Mouse (Mus musculus): Measurements from ENCODE around the gene Rad9a. TPM values are rescaled to one million over a fixed set of nuclear protein-coding genes. Genes with fewer than 3 reads are reported as not detected.

The Rad9a gene
- polyA plus RNA-seq, 1 experiment from 2014 or later: 33.5 TPM

DNA sequence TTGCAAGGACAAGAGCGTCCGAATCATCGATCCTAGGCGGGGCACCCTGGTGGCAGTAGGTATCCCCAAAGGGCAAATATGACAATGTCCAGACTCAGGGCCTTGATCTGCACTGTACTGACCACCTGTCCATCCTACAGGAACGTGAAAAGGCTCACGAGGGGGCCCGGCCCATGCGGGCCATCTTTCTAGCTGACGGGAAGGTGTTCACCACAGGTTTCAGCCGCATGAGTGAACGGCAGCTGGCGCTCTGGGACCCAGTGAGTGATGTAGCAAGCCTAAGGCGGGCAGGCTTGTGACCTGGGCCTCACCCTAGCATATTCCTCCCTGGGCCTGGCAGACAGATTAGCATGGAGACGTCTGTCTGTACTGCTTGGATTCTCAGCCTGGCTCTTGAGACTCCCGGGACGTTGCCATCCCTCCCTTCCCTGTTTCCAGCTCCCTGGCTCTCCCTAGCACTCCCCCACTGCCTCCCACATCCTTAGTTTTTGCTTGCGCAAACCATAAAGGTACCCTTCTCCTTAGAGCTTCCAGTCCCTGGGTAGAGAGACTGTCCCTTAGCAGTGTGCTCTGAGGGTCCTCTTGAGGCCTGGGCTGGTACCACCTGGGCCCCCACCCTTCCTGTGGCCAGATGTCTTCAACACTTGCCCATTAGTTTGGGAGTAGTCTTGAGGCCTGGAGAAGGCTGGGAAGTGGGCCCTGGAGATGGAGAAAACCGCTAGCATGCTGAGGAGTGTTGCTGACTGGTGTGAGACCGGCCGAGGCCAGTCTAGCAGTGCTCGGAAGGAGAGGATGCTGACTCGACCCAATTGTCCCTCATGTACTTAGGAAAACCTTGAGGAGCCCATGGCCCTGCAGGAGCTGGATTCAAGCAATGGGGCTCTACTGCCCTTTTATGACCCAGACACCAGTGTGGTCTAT lies 50.6 kb downstream of the Rad9a start:
- Histone ChIP-seq H3K27me3 (ENCODE audit: control insufficient read depth, insufficient read depth, low read length) (no peaks in the 10 kb centered on the region), H3K4me1 (ENCODE audit: control insufficient read depth, insufficient read depth, low read length) (peaks cover 20% of the 10 kb centered on the region)
- no peak for ATAC-seq (ENCODE audit: insufficient number of reproducible peaks, insufficient read depth, low FRiP score, low read depth)

DNA sequence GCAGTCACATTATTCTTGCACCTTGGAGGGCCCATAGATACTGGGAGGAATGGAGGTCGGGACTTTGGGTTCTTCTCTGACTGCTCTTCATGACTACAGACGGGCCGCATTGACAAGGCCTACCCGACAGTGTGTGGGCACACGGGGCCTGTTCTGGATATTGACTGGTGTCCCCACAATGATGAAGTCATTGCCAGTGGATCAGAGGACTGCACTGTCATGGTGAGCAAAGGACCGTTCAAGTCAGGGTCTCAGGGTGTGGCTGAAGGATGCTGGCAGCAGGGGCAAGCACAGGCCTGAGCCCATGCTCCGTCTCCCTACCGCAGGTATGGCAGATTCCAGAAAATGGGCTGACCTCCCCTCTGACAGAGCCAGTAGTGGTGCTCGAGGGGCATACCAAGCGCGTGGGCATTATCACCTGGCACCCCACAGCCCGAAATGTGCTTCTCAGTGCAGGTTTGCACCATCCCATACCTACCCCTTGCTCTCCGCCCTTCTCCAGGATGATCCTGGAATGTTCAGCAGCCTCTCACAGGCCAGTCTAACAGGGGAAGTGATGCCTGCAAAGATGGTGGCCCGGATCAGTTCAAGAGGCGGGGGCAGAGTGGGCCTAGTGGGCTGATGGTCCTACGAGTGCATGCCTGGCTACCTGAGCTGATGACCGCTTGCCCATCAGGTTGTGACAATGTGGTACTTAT lies 51.5 kb downstream of the Rad9a start:
- H3K27me3 ChIP-seq (ENCODE audit: control insufficient read depth, insufficient read depth, low read length): no peaks in the 10 kb centered on the region
- 94% methylated on average over 17 of the region's 17 CpGs for WGBS
- no peak for ATAC-seq (ENCODE audit: insufficient number of reproducible peaks, insufficient read depth, low FRiP score, low read depth)
- peaks cover 20% of the 10 kb centered on the region for H3K4me1 ChIP-seq (ENCODE audit: control insufficient read depth, insufficient read depth, low read length)
- H3K4me3 ChIP-seq (ENCODE audit: low read depth, low read length): no peak overlapping the region
- no peaks in the 10 kb centered on the region for H3K9me3 ChIP-seq (ENCODE audit: control insufficient read depth, low read depth, low read length)
- H3K4me2 ChIP-seq (replicated peaks; ENCODE audit: low read depth, low read length): peak overlapping the region; percentile 78
- H3K27ac ChIP-seq (ENCODE audit: low read length): no peak overlapping the region
- H3K9ac ChIP-seq (replicated peaks; ENCODE audit: low read depth, low read length): 0 out of 2 replicates have a peak overlapping the region, but pooled peaks have one; percentile 1
- H3K36me3 ChIP-seq (ENCODE audit: control insufficient read depth, insufficient read depth, low read length): peaks cover 27% of the 10 kb centered on the region

More for the DNA sequence above, 50.6 kb downstream of the Rad9a start:
- Histone ChIP-seq H3K36me3 (ENCODE audit: control insufficient read depth, insufficient read depth, low read length) (peaks cover 27% of the 10 kb centered on the region), H3K9me3 (ENCODE audit: control insufficient read depth, low read depth, low read length) (no peaks in the 10 kb centered on the region), H3K4me3 (ENCODE audit: low read depth, low read length) (no peak overlapping the region), H3K9ac (replicated peaks; ENCODE audit: low read depth, low read length) (no peak overlapping the region), H3K27ac (ENCODE audit: low read length) (no peak overlapping the region), H3K4me2 (replicated peaks; ENCODE audit: low read depth, low read length) (no peak overlapping the region)
- 88% methylated on average over 22 of the region's 22 CpGs for WGBS

DNA sequence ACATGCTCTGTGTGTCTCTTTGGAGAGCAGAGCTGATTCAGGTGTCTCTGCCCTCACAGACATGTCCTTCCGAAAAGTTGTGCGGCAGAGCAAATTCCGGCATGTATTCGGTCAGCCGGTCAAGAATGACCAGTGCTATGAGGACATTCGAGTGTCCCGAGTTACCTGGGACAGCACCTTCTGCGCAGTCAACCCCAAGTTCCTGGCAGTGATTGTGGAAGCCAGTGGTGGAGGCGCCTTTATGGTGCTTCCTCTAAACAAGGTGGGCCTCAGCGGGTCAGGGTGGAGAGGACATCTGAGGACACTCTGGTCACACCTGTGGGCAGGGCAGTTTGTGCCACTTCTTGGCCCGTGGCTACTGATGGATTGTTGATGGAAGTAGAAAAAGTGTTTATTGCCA lies 52.2 kb downstream of the Rad9a start:
- H3K27ac ChIP-seq (ENCODE audit: low read length): no peak overlapping the region
- H3K4me3 ChIP-seq (ENCODE audit: low read depth, low read length): peak overlapping the region; percentile 79
- no peak for ATAC-seq (ENCODE audit: insufficient number of reproducible peaks, insufficient read depth, low FRiP score, low read depth)
- H3K4me1 ChIP-seq (ENCODE audit: control insufficient read depth, insufficient read depth, low read length): peaks cover 20% of the 10 kb centered on the region
- H3K9ac ChIP-seq (replicated peaks; ENCODE audit: low read depth, low read length): peak overlapping the region; percentile 75
- H3K4me2 ChIP-seq (replicated peaks; ENCODE audit: low read depth, low read length): peak overlapping the region; percentile 78
- H3K27me3 ChIP-seq (ENCODE audit: control insufficient read depth, insufficient read depth, low read length): no peaks in the 10 kb centered on the region
- H3K9me3 ChIP-seq (ENCODE audit: control insufficient read depth, low read depth, low read length): no peaks in the 10 kb centered on the region
- H3K36me3 ChIP-seq (ENCODE audit: control insufficient read depth, insufficient read depth, low read length): peaks cover 27% of the 10 kb centered on the region
- 86% methylated on average over 11 of the region's 11 CpGs for WGBS

DNA sequence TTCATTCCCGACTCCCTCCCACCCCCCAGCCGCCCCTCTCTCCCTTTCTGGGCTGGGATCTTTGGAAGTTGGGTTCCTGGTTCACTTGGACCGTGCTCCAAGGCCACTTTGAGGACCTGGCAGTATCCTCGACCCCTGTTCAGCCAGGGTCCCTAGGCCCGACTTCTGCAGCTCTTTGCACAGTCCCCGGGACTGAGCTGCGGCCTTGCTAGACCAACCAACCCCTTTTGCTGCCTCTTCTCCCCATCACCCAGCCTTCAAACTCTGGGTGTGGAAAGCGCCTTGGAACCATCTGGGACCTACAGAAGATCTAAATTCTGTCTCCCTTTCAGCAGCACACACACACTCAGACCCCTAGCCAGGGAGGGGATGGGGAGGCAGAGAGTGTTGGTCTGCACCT lies 52.6 kb downstream of the Rad9a start:
- Histone ChIP-seq H3K36me3 (ENCODE audit: control insufficient read depth, insufficient read depth, low read length) (peaks cover 27% of the 10 kb centered on the region), H3K9ac (replicated peaks; ENCODE audit: low read depth, low read length) (peak overlapping the region; percentile 75), H3K27me3 (ENCODE audit: control insufficient read depth, insufficient read depth, low read length) (no peaks in the 10 kb centered on the region), H3K9me3 (ENCODE audit: control insufficient read depth, low read depth, low read length) (no peaks in the 10 kb centered on the region), H3K4me1 (ENCODE audit: control insufficient read depth, insufficient read depth, low read length) (peaks cover 20% of the 10 kb centered on the region), H3K27ac (ENCODE audit: low read length) (peak overlapping the region; percentile 18; the same call in 1 of the 2 replicates), H3K4me3 (ENCODE audit: low read depth, low read length) (peak overlapping the region; percentile 79), H3K4me2 (replicated peaks; ENCODE audit: low read depth, low read length) (peak overlapping the region; percentile 78)
- 0 out of 2 replicates have a peak, but pooled peaks have one; percentile 11 for ATAC-seq (ENCODE audit: insufficient number of reproducible peaks, insufficient read depth, low FRiP score, low read depth)
- 0% methylated on average over 8 of the region's 8 CpGs for WGBS

DNA sequence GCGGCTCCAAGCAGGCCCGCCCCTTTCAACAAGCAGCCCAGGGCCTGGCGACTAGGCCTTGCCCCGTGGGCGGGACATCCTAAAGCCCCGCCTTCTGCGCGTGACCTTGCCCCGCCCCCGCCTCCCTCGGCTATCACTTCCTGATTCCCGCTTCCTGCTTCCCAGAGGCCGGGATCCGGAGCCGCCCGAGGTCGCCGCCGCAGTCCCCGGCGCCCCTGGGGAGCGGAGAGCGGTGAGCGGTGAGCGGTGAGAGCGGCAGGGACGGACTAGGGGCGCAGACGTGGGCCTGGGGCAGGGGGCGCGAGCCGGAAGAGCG lies 53.0 kb downstream of the Rad9a start, which contains the start of gene Coro1b:
Gene Coro1b, plus strand, starts transcription at position 129 of the 316 bp plus-strand sequence.
- ATAC-seq (ENCODE audit: insufficient number of reproducible peaks, insufficient read depth, low FRiP score, low read depth): peak; percentile 96
- Histone ChIP-seq H3K27me3 (ENCODE audit: control insufficient read depth, insufficient read depth, low read length) (no peaks in the 10 kb centered on the region), H3K9ac (replicated peaks; ENCODE audit: low read depth, low read length) (peak within 1 kb of the TSS; percentile 75), H3K4me2 (replicated peaks; ENCODE audit: low read depth, low read length) (peak within 1 kb of the TSS; percentile 78), H3K4me3 (ENCODE audit: low read depth, low read length) (peak within 1 kb of the TSS; percentile 79), H3K27ac (ENCODE audit: low read length) (peak within 1 kb of the TSS; percentile 56), H3K9me3 (ENCODE audit: control insufficient read depth, low read depth, low read length) (no peaks in the 10 kb centered on the region), H3K4me1 (ENCODE audit: control insufficient read depth, insufficient read depth, low read length) (peaks cover 20% of the 10 kb centered on the region), H3K36me3 (ENCODE audit: control insufficient read depth, insufficient read depth, low read length) (peaks cover 24% of the 10 kb centered on the region)
- WGBS: 0% methylated on average over 33 of the region's 33 CpGs

DNA sequence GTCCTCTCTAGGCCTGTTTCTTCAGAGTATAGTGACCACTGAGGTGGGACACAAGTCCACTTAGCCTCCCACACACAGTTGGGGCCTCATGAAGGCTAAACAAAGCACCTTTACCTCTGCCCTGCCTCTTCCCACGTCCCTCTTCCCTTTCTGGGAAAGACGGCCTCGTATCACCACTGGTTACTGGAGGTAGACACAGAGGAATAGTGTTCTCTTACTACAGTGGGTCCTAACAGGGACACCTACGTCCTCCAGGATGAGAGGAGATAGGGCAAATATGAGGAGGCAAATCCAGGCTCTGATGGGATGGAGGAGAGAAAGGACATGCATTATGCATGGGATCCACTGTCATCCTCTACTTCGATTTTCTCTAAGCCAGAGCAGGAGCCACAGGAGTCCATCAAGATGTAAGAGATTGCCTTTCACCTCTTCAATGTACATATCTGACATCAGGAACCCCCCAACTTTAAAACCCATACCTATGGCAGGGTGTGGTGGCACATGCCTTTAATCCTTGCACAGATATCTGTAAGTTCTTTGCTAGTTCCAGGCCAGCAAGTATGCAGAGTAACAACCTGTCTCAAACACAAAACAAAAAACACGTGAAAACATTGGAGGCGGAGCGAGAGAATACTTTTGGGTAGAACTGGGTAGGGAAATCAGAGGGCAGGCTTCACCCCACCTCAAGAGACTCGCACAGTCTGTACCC lies 53.5 kb downstream of the Rad9a start:
- Histone ChIP-seq H3K4me2 (replicated peaks; ENCODE audit: low read depth, low read length) (peak overlapping the region; percentile 78), H3K36me3 (ENCODE audit: control insufficient read depth, insufficient read depth, low read length) (peaks cover 19% of the 10 kb centered on the region), H3K27me3 (ENCODE audit: control insufficient read depth, insufficient read depth, low read length) (no peaks in the 10 kb centered on the region), H3K4me3 (ENCODE audit: low read depth, low read length) (peak overlapping the region; percentile 79), H3K4me1 (ENCODE audit: control insufficient read depth, insufficient read depth, low read length) (peaks cover 20% of the 10 kb centered on the region), H3K9ac (replicated peaks; ENCODE audit: low read depth, low read length) (0 out of 2 replicates have a peak overlapping the region, but pooled peaks have one; percentile 18), H3K27ac (ENCODE audit: low read length) (peak overlapping the region; percentile 56), H3K9me3 (ENCODE audit: control insufficient read depth, low read depth, low read length) (no peaks in the 10 kb centered on the region)
- ATAC-seq (ENCODE audit: insufficient number of reproducible peaks, insufficient read depth, low FRiP score, low read depth): peak; percentile 2; the same call in 1 of the 2 replicates
- 33% methylated on average over 9 of the region's 9 CpGs for WGBS

DNA sequence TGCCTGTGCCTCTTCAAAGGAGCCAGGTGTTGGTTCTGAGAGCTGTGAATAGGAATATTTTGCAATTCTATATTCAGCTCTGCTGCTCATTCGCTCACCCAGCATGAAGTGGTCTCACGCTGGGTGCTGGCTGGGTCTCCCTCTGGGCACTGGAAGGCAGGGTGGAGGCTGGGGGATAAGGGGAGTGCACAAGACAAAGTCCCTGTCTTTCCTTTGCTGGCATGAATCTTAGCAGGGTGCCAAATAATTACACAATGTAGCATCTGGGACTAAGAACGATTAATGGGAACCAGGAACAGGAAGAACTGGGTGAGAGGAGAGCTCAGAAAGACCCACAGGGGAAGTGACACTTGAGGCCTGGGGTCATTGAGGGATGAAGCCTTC lies 54.4 kb downstream of the Rad9a start:
- H3K4me3 ChIP-seq (ENCODE audit: low read depth, low read length): no peak overlapping the region
- H3K4me2 ChIP-seq (replicated peaks; ENCODE audit: low read depth, low read length): no peak overlapping the region
- H3K9me3 ChIP-seq (ENCODE audit: control insufficient read depth, low read depth, low read length): no peaks in the 10 kb centered on the region
- WGBS: 57% methylated on average over 3 of the region's 3 CpGs
- peaks cover 15% of the 10 kb centered on the region for H3K36me3 ChIP-seq (ENCODE audit: control insufficient read depth, insufficient read depth, low read length)
- no peak overlapping the region for H3K9ac ChIP-seq (replicated peaks; ENCODE audit: low read depth, low read length)
- no peak for ATAC-seq (ENCODE audit: insufficient number of reproducible peaks, insufficient read depth, low FRiP score, low read depth)
- H3K27me3 ChIP-seq (ENCODE audit: control insufficient read depth, insufficient read depth, low read length): no peaks in the 10 kb centered on the region
- no peak overlapping the region for H3K27ac ChIP-seq (ENCODE audit: low read length)
- H3K4me1 ChIP-seq (ENCODE audit: control insufficient read depth, insufficient read depth, low read length): peaks cover 20% of the 10 kb centered on the region

Data from stomach, embryonic 14.5 days (tissue).